Mouse (Mus musculus): ENCODE measurements around the gene Gm43191.

- no peak for TF ChIP-seq GATA1 (IDR thresholded peaks at IDR 0.05; ENCODE audit: low read length)
- no peak for TF ChIP-seq TAL1 (IDR thresholded peaks at IDR 0.05; ENCODE audit: low read length)
These were observed 45.3 kb downstream of the Gm43191 start for GRCm38 (mm10) chr3:116635799-116636198.
